Mouse (Mus musculus) adrenal gland (tissue): ENCODE measurements around the gene Pla2g10.
"Not testable (repeated sequence)": the region's sequence is repeated elsewhere in the genome, so short reads cannot be mapped to it uniquely, and the experiment has no call there.

Experiments
- intact Hi-C: fragments of 180-260 bp; cut with DNase I; formaldehyde crosslinking; loops from one replicate; pipeline ENCODE4 v1.15.1; 2025
- long read RNA-seq, 2 experiments: library from polyadenylated mRNA; unstranded; transcript quantifications; one replicate each; pipeline ENCODE4 v2.0.0; 2020; ENCODE audit warnings: borderline replicate concordance in 1 of 2; ENCODE audit not compliant: insufficient replicate concordance in 1 of 2

The Pla2g10 gene
- long read RNA-seq, experiment 1: 0 reads
- long read RNA-seq, experiment 2: 0 reads

DNA sequence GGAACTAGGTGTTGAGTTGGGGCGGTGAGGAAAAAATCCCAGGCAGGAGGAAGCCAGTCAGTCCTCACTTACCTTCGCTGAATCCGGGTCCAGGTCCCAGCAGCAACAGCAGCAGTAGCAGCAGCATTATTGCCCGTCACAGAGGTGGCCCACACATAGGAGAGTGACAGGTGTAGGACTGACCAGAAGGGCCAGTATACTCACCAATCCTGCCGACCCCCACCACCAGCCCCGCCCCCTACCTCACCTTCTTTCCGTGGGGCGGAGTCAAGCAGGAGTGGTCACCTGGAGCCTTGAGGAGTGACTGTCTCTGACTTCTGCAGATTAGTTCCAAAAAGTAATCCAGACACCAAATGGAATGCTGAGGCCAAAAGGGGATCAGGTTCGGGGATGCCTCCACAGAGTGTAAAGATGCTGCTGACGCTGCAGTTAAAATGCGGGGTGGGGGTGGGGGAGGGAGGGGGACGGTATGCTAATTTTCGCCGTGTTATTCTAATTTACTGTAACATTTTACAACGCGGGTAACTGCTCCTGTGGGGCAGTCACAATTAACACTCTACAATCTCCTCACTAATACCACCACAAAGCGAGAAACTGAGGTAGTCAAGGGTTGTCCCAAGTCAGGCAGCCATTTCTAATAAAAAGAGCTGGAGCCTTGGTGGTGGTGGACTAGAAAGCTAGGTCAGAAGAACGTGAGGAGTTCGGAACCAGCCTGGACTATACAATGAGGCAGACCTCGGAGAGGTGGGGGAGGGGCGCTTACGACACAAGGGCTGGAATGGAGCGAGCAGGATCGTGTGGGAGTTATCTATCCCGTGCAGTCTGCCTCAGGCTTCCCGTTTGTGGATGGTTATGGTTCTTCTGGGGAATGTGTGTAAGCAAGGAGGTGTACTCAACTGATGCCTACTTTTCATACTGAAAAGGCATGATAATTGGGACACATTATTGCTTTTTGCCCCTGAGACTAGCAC, at the start of gene Pla2g10:
Gene Pla2g10 (minus strand): TSS at position 699 of the 971 bp plus-strand sequence.
- intact Hi-C loops: loop anchor here (5.0 to 10.0 kb wide), 3 partner anchors 198 to 616 kb away; no protein-coding TSS in a partner anchor

- intact Hi-C loops: not testable (repeated sequence)
These were observed 43.9 kb upstream of the Pla2g10 start for GRCm38 (mm10) chr16:13774651-13775050.

GRCm38 (mm10) chr16:13774011-13774410, 43.2 kb upstream of the Pla2g10 start:
- intact Hi-C loops: not testable (repeated sequence)

- intact Hi-C loops: not testable (repeated sequence)
These were observed 41.3 kb upstream of the Pla2g10 start for GRCm38 (mm10) chr16:13772051-13772450.

DNA sequence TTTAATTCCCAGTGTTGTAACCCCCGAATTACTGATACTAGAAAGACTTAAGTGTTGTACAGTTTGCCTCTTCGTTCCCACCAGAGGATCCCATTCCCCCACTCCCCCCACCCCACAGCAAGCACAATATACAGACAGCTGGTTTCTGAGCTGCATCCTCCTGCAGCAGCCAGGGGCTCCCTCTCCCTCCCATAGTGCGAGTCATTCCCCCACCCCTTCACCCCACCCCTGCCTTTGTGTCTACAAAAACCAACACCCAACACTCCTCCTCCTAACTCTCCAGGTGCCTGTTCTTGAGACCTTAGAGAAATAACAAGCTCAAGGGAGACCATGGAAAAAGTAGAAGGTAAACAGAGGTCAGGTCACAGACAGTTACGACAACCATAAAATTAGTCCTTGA, 40.8 kb upstream of the Pla2g10 start:
- intact Hi-C loops: not testable (repeated sequence)

GRCm38 (mm10) chr16:13766367-13766766, 35.6 kb upstream of the Pla2g10 start:
- intact Hi-C loops: no loop called here

- intact Hi-C loops: no loop called here
These were observed 33.7 kb upstream of the Pla2g10 start for GRCm38 (mm10) chr16:13764519-13764918.

DNA sequence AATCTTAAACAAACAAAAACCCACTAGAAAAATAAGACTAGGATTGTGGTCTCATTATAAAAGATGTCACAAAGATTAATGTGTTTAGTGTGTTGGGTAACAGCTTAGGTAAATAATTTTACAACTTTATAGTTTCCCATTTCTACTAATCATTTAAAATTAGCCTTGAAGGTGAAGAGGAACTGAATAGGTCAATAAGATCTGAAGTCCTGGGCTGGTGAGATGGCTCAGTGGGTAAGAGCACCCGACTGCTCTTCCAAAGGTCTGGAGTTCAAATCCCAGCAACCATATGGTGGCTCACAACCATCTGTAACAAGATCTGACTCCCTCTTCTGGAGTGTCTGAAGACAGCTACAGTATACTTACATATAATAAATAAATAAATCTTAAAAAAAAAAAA, 32.0 kb upstream of the Pla2g10 start:
- intact Hi-C loops: not testable (repeated sequence)

GRCm38 (mm10) chr16:13757823-13758222, 27.0 kb upstream of the Pla2g10 start:
- intact Hi-C loops: no loop called here

DNA sequence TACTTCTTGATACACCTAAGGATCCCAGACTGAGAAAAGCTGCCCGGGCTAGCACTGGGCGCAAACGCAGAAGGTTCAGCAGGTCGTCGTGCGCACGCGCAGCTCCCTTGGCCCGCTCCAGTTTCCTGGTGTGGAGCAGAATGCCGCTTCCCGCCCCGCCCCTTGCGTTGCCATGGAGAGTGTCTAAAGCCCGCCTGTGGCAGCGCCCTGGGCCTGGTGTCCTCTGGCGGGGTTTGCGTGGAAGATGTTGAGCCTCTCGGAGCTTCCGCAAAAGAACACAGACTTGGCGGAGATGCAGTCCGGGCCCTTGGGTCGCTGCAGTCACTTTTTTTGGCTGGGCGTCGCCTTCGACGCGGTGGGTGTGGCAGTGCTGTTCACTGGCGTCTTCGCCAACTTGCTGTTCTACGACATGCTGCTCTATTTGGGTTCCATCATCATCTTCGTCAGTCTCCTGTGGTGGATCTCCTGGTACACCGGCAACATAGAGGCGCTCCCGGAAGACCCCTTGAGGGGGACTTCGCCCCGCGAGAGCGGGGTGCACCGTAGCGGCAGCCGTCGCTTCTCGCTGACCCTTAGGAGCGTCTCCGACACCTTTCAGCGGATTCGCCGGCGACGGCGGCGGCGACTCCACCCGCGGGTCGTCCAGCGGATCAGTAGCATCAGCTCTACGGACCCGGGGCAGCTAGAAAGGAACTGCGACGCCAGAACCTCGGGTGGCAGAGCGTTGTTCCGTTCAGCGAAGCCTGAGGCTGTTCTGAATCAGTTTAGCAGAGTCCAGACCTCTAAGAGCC, 23.8 kb upstream of the Pla2g10 start:
- intact Hi-C loops: no loop called here

GRCm38 (mm10) chr16:13753986-13754385, 23.2 kb upstream of the Pla2g10 start:
- intact Hi-C loops: no loop called here

- intact Hi-C loops: no loop called here
These were observed 19.8 kb upstream of the Pla2g10 start for GRCm38 (mm10) chr16:13750626-13751025.

DNA sequence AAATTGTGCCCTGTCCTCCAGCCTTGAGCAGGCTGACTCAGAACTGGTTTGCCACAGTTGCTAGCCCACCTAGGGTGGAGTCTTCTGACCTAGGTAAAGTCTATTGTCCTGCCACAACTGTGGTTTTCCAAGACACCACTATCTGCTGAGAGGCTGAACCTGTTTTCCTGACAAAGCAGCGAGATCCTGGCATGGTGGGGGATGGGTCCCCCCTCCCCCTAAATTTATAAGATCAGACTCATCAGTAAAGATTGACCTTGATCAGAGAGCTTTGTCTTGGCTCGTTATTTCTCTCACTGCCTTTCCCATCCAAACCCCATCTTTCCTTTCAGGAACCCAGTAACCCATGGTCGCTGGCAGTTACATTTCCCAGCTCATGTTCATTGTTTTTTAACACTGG, 19.2 kb upstream of the Pla2g10 start:
- intact Hi-C loops: no loop called here

GRCm38 (mm10) chr16:13749306-13749705, 18.5 kb upstream of the Pla2g10 start:
- intact Hi-C loops: no loop called here

DNA sequence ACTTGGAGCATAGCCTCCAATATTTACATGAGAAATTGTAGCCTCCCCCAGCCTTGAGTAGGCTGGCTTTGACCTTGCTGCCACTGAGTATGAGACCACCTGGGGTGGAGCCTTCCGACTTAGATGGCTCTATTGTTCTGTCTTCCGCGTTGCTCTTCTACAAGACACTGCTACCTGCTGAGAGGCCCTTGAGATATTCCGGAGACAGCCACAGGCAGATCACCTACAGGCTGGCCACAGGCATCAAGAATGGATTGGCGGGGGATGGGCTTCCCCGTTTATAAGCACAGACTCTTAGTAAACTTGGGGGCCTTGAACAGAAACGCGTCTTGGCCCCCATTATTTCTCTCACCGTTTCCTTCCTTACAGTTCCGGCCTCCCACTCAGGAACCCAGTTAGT, 18.0 kb upstream of the Pla2g10 start:
- intact Hi-C loops: not testable (repeated sequence)

DNA sequence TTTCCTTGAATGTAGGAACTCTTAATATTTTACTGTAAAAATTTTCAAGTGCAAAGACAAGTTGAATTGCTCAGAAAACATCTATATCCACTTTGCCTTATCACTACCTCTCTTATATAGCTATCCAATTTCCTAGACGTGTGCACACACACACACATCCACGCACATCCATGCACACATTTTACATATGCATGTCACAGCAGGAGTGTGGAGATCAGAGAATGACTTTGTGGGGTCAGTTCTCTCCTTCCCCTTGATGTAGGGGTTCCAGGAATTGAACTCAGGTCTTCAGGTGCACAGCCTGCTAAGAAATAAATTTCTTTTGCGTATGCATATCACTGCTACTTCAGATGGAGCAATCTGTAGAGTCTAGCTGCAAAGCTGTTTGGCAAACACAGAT, 17.3 kb upstream of the Pla2g10 start:
- intact Hi-C loops: no loop called here

- intact Hi-C loops: no loop called here
These were observed 16.9 kb upstream of the Pla2g10 start for GRCm38 (mm10) chr16:13747708-13748107.

GRCm38 (mm10) chr16:13740844-13741243, 10.1 kb upstream of the Pla2g10 start:
- intact Hi-C loops: no loop called here

DNA sequence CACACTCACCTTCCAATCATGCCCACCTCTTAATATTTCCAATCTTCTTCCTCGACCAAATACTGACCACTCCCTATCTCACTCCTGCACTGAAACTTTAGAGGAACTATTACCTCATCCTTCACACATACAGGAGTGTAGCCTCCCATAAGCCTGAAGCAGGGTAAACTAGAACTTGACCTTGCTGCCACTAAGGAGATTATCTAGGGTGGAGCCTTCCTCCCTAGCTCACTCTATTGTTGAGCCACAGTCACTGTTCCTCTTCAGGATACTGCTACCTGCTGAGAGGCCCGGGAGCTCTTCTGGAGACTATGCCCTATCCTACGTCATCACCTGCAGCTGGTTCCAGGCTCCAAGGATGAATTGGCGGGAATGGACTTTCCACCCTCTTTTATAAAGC, 8.3 kb upstream of the Pla2g10 start:
- intact Hi-C loops: loop anchor here (10.0 kb wide), 2 partner anchors 294 to 624 kb away; no protein-coding TSS in a partner anchor

- intact Hi-C loops: loop anchor here (10.0 kb wide), 2 partner anchors 291 to 621 kb away; no protein-coding TSS in a partner anchor
These were observed 5.2 kb upstream of the Pla2g10 start for GRCm38 (mm10) chr16:13735977-13736376.

- intact Hi-C loops: loop anchor here (5.0 to 10.0 kb wide), 3 partner anchors 201 to 619 kb away; no protein-coding TSS in a partner anchor
These were observed 2.8 kb upstream of the Pla2g10 start for GRCm38 (mm10) chr16:13733518-13734137.
